Mouse (Mus musculus) MEL (cell line): ENCODE data around the gene Nme1. TPM values are rescaled to one million over a fixed set of nuclear protein-coding genes. Genes with fewer than 3 reads are reported as not detected.

Experiments used
- DNase-seq: peaks from one replicate; pipeline ENCODE4 v3.0.0; 2011; ENCODE audit warnings: low read depth, low spot score
- H3K27ac ChIP-seq: 2 replicates; pipeline ENCODE4 v1.5.1; 2012; ENCODE audit warnings: low read depth, mild to moderate bottlenecking, control low read depth, low read length, moderate library complexity; ENCODE audit not compliant: control insufficient read depth
- H3K27me3 ChIP-seq, 2 experiments: fragments of 150-350 bp in 1 of 2; sonication (generic) in 1 of 2; 2 replicates each; pipeline ENCODE4 v1.6.1; 2012; ENCODE audit warnings: low read length in 2 of 2, mild to moderate bottlenecking in 2 of 2, improper control_type of control experiment in 1 of 2, moderate library complexity in 1 of 2; ENCODE audit not compliant: insufficient read depth in 2 of 2, control insufficient read depth in 1 of 2
- H3K36me3 ChIP-seq, 2 experiments: 2 replicates each; pipeline ENCODE4 v1.6.1; 2012 to 2014; ENCODE audit warnings: low read length in 2 of 2, improper control_type of control experiment in 1 of 2, inconsistent platforms in 1 of 2, mild to moderate bottlenecking in 1 of 2; ENCODE audit not compliant: insufficient read depth in 2 of 2, control insufficient read depth in 1 of 2
- H3K4me1 ChIP-seq, 2 experiments: fragments of 150-350 bp in 1 of 2; sonication (generic) in 1 of 2; 2 replicates each; pipeline ENCODE4 v1.6.1; 2012; ENCODE audit warnings: low read length in 2 of 2, improper control_type of control experiment in 1 of 2, mild to moderate bottlenecking in 1 of 2; ENCODE audit not compliant: insufficient read depth in 2 of 2, control insufficient read depth in 1 of 2
- H3K4me3 ChIP-seq, 2 experiments: fragments of 150-350 bp in 1 of 2; sonication (generic) in 1 of 2; 2 replicates each; pipeline ENCODE4 v1.5.1; 2012; ENCODE audit warnings: low read depth in 2 of 2, low read length in 2 of 2, mild to moderate bottlenecking in 2 of 2, moderate library complexity in 2 of 2, control low read depth in 1 of 2, improper control_type of control experiment in 1 of 2; ENCODE audit not compliant: control insufficient read depth in 1 of 2, insufficient read depth in 1 of 2
- H3K79me2 ChIP-seq: 2 replicates; pipeline ENCODE4 v1.6.1; 2012; ENCODE audit warnings: mild to moderate bottlenecking, low read length, moderate library complexity; ENCODE audit not compliant: control insufficient read depth, poor library complexity, insufficient read depth
- H3K9ac ChIP-seq: 2 replicates; pipeline ENCODE4 v1.6.1; 2012; ENCODE audit warnings: low read depth, mild to moderate bottlenecking, control low read depth, low read length, moderate library complexity; ENCODE audit not compliant: control insufficient read depth, poor library complexity, severe bottlenecking
- H3K9me3 ChIP-seq: fragments of 150-350 bp; sonication (generic); replicated peaks from 2 replicates; pipeline ENCODE4 v1.6.1; 2012; ENCODE audit warnings: mild to moderate bottlenecking, low read length, improper control_type of control experiment, moderate library complexity; ENCODE audit not compliant: insufficient read depth
- CHD1 ChIP-seq: IDR thresholded peaks from 2 replicates; pipeline ENCODE4 v1.6.1; 2012; ENCODE audit warnings: low read depth, mild to moderate bottlenecking, inconsistent platforms, low read length, improper control_type of control experiment
- CTCF ChIP-seq, 3 experiments: IDR thresholded peaks in 2 of 3; conservative IDR thresholded peaks in 1 of 3; 2 replicates each; pipeline ENCODE4 v1.5.1; 2011 to 2012; ENCODE audit warnings: low read length in 3 of 3, low read depth in 2 of 3, mild to moderate bottlenecking in 2 of 3, improper control_type of control experiment in 1 of 3, inconsistent platforms in 1 of 3, mixed read lengths in 1 of 3, moderate library complexity in 1 of 3; ENCODE audit not compliant: control insufficient read depth in 1 of 3, insufficient read depth in 1 of 3, poor library complexity in 1 of 3, severe bottlenecking in 1 of 3
- EP300 ChIP-seq, 2 experiments: IDR thresholded peaks; 2 replicates each; pipeline ENCODE4 v1.6.1; 2011; ENCODE audit warnings: improper control_type of control experiment in 2 of 2, low read length in 2 of 2, low read depth in 1 of 2, mild to moderate bottlenecking in 1 of 2
- HCFC1 ChIP-seq: IDR thresholded peaks from 2 replicates; pipeline ENCODE4 v1.6.1; 2012; ENCODE audit warnings: low read depth, mild to moderate bottlenecking, inconsistent platforms, low read length, improper control_type of control experiment, moderate library complexity
- KAT2A ChIP-seq: conservative IDR thresholded peaks from 2 replicates; pipeline ENCODE4 v1.6.1; 2012; ENCODE audit warnings: low read depth, low read length, improper control_type of control experiment, inconsistent platforms
- MAFK ChIP-seq: IDR thresholded peaks from 2 replicates; pipeline ENCODE4 v1.6.1; 2011; ENCODE audit warnings: low read depth, mild to moderate bottlenecking, low read length, improper control_type of control experiment, borderline replicate concordance
- MAX ChIP-seq: IDR thresholded peaks from 2 replicates; pipeline ENCODE4 v1.6.1; 2011; ENCODE audit warnings: low read length, improper control_type of control experiment
- MAZ ChIP-seq: IDR thresholded peaks from 2 replicates; pipeline ENCODE4 v1.6.1; 2012; ENCODE audit warnings: low read depth, mild to moderate bottlenecking, inconsistent platforms, low read length, improper control_type of control experiment
- MEF2A ChIP-seq: IDR thresholded peaks from 2 replicates; pipeline ENCODE4 v1.6.1; 2014; ENCODE audit warnings: low read depth, mild to moderate bottlenecking, inconsistent platforms, low read length, improper control_type of control experiment; ENCODE audit not compliant: poor library complexity, insufficient replicate concordance, severe bottlenecking; ENCODE audit errors: extremely low read depth
- MYB ChIP-seq: IDR thresholded peaks from 2 replicates; pipeline ENCODE4 v1.6.1; 2011; ENCODE audit warnings: mild to moderate bottlenecking, low read depth, low read length, improper control_type of control experiment
- NELFE ChIP-seq: IDR thresholded peaks from 2 replicates; pipeline ENCODE4 v1.6.1; 2011; ENCODE audit warnings: low read depth, low read length, improper control_type of control experiment
- NRF1 ChIP-seq: IDR thresholded peaks from 2 replicates; pipeline ENCODE4 v1.6.1; 2014; ENCODE audit warnings: low read depth, mild to moderate bottlenecking, inconsistent platforms, low read length, improper control_type of control experiment, moderate library complexity; ENCODE audit not compliant: poor library complexity, insufficient read depth, severe bottlenecking
- POLR2AphosphoS2 ChIP-seq: IDR thresholded peaks from 2 replicates; pipeline ENCODE4 v1.6.1; 2011; ENCODE audit warnings: low read length, improper control_type of control experiment
- RAD21 ChIP-seq: IDR thresholded peaks from 2 replicates; pipeline ENCODE4 v1.6.1; 2011; ENCODE audit warnings: mild to moderate bottlenecking, low read depth, low read length, improper control_type of control experiment
- RCOR1 ChIP-seq: IDR thresholded peaks from 2 replicates; pipeline ENCODE4 v1.6.1; 2012; ENCODE audit warnings: low read depth, mild to moderate bottlenecking, inconsistent platforms, low read length, improper control_type of control experiment
- SIN3A ChIP-seq: IDR thresholded peaks from 2 replicates; pipeline ENCODE4 v1.6.1; 2012; ENCODE audit warnings: low read length, improper control_type of control experiment, inconsistent platforms
- ZNF384 ChIP-seq: IDR thresholded peaks from 2 replicates; pipeline ENCODE4 v1.6.1; 2012; ENCODE audit warnings: low read depth, mild to moderate bottlenecking, inconsistent platforms, low read length, improper control_type of control experiment
- polyA plus RNA-seq, 2 experiments: library from polyadenylated mRNA; stranded (reverse) in 1 of 2; unstranded in 1 of 2; fragments of >175 nt in 1 of 2; fragments of >200 nt in 1 of 2; gene quantifications; 2 replicates each; pipeline versions ENCODE4 v1.2.1 to v1.2.4; 2012; ENCODE audit warnings: low replicate concordance in 2 of 2, low read depth in 1 of 2; ENCODE audit not compliant: insufficient read length in 2 of 2, insufficient read depth in 1 of 2, missing spikeins in 1 of 2
- total RNA-seq: library from RNA; depleted of rRNA; stranded (reverse); fragments of 300-350 nt; gene quantifications from 2 replicates; pipeline ENCODE4 v1.2.3, GENCODE M21; 2012

The Nme1 gene
- total and polyA plus RNA-seq, 3 experiments = 131 to 210 TPM; not detected in 1

- Histone ChIP-seq H3K27ac (no peak overlapping the region), H3K4me3 (no peak overlapping the region), H3K9me3 (no peaks in the 10 kb centered on the region), H3K9ac (no peak overlapping the region), H3K36me3 (peaks cover 17 to 20% of the 10 kb centered on the region in 2 experiments), H3K4me1 (peaks cover 0 to 32% of the 10 kb centered on the region in 2 experiments; a peak in 3 of 4 replicates), H3K27me3 (no peaks in the 10 kb centered on the region), H3K79me2 (peaks cover 26% of the 10 kb centered on the region)
- peak; percentile 57 for DNase-seq
- TF ChIP-seq MAX (no peak), POLR2AphosphoS2 (peak; percentile 58), CTCF (IDR thresholded peaks at IDR 0.05 in 2 of 3, conservative IDR thresholded peaks at IDR 0.05 in 1 of 3; ENCODE audit: control insufficient read depth in 1 of 3, insufficient read depth in 1 of 3, low read depth in 2 of 3, low read length in 3 of 3, poor library complexity in 1 of 3, severe bottlenecking in 1 of 3) (no peak), MAZ (no peak)
These were observed 11.2 kb downstream of the Nme1 start for GRCm38 (mm10) chr11:93957031-93957555.

GRCm38 (mm10) chr11:93956159-93956558, 12.2 kb downstream of the Nme1 start, which contains the start of gene Nme2:
Gene Nme2 (minus strand): TSS chr11:93956259.
- DNase-seq = no peak
- Histone ChIP-seq H3K4me3 (peak within 1 kb of the TSS; percentile 83 to 98), H3K79me2 (peaks cover 26% of the 10 kb centered on the region), H3K36me3 (peaks cover 14 to 21% of the 10 kb centered on the region in 2 experiments), H3K27ac (peak within 1 kb of the TSS; percentile 83), H3K9me3 (no peaks in the 10 kb centered on the region)
- TF ChIP-seq HCFC1 (no peak), MAFK (no peak), EP300 (IDR thresholded peaks at IDR 0.05; ENCODE audit: low read depth in 1 of 2, low read length in 2 of 2) (0 out of 4 replicates have a peak, but pooled peaks of 1 of the 2 experiments have one; percentile 15), MEF2A (no peak), KAT2A (no peak), RAD21 (no peak), RCOR1 (0 out of 2 replicates have a peak, but pooled peaks have one; percentile 5), ZNF384 (no peak), CHD1 (no peak), CTCF (IDR thresholded peaks at IDR 0.05 in 2 of 3, conservative IDR thresholded peaks at IDR 0.05 in 1 of 3; ENCODE audit: control insufficient read depth in 1 of 3, insufficient read depth in 1 of 3, low read depth in 2 of 3, low read length in 3 of 3, poor library complexity in 1 of 3, severe bottlenecking in 1 of 3) (no peak), NRF1 (no peak), MAZ (no peak), MYB (no peak), NELFE (0 out of 2 replicates have a peak, but pooled peaks have one; percentile 6), SIN3A (no peak)
- TF ChIP-seq, all 39 proteins: peak for 3
- Histone ChIP-seq H3K4me1 (peaks cover 0 to 33% of the 10 kb centered on the region in 2 experiments; a peak in 3 of 4 replicates), H3K27me3 (no peaks in the 10 kb centered on the region), H3K9ac (peak within 1 kb of the TSS; percentile 87)
